Mouse (Mus musculus) MEL (cell line): ENCODE data around the gene Spen. TPM values are rescaled to one million over a fixed set of nuclear protein-coding genes. Genes with fewer than 3 reads are reported as not detected.

Experiments used
- DNase-seq: peaks from one replicate; pipeline ENCODE4 v3.0.0; 2011; ENCODE audit warnings: low read depth, low spot score
- H3K27ac ChIP-seq: 2 replicates; pipeline ENCODE4 v1.5.1; 2012; ENCODE audit warnings: low read depth, mild to moderate bottlenecking, control low read depth, low read length, moderate library complexity; ENCODE audit not compliant: control insufficient read depth
- H3K27me3 ChIP-seq, 2 experiments: fragments of 150-350 bp in 1 of 2; sonication (generic) in 1 of 2; 2 replicates each; pipeline ENCODE4 v1.6.1; 2012; ENCODE audit warnings: low read length in 2 of 2, mild to moderate bottlenecking in 2 of 2, improper control_type of control experiment in 1 of 2, moderate library complexity in 1 of 2; ENCODE audit not compliant: insufficient read depth in 2 of 2, control insufficient read depth in 1 of 2
- H3K36me3 ChIP-seq, 2 experiments: 2 replicates each; pipeline ENCODE4 v1.6.1; 2012 to 2014; ENCODE audit warnings: low read length in 2 of 2, improper control_type of control experiment in 1 of 2, inconsistent platforms in 1 of 2, mild to moderate bottlenecking in 1 of 2; ENCODE audit not compliant: insufficient read depth in 2 of 2, control insufficient read depth in 1 of 2
- H3K4me1 ChIP-seq, 2 experiments: fragments of 150-350 bp in 1 of 2; sonication (generic) in 1 of 2; 2 replicates each; pipeline ENCODE4 v1.6.1; 2012; ENCODE audit warnings: low read length in 2 of 2, improper control_type of control experiment in 1 of 2, mild to moderate bottlenecking in 1 of 2; ENCODE audit not compliant: insufficient read depth in 2 of 2, control insufficient read depth in 1 of 2
- H3K4me3 ChIP-seq, 2 experiments: fragments of 150-350 bp in 1 of 2; sonication (generic) in 1 of 2; 2 replicates each; pipeline ENCODE4 v1.5.1; 2012; ENCODE audit warnings: low read depth in 2 of 2, low read length in 2 of 2, mild to moderate bottlenecking in 2 of 2, moderate library complexity in 2 of 2, control low read depth in 1 of 2, improper control_type of control experiment in 1 of 2; ENCODE audit not compliant: control insufficient read depth in 1 of 2, insufficient read depth in 1 of 2
- H3K79me2 ChIP-seq: 2 replicates; pipeline ENCODE4 v1.6.1; 2012; ENCODE audit warnings: mild to moderate bottlenecking, low read length, moderate library complexity; ENCODE audit not compliant: control insufficient read depth, poor library complexity, insufficient read depth
- H3K9ac ChIP-seq: 2 replicates; pipeline ENCODE4 v1.6.1; 2012; ENCODE audit warnings: low read depth, mild to moderate bottlenecking, control low read depth, low read length, moderate library complexity; ENCODE audit not compliant: control insufficient read depth, poor library complexity, severe bottlenecking
- H3K9me3 ChIP-seq: fragments of 150-350 bp; sonication (generic); replicated peaks from 2 replicates; pipeline ENCODE4 v1.6.1; 2012; ENCODE audit warnings: mild to moderate bottlenecking, low read length, improper control_type of control experiment, moderate library complexity; ENCODE audit not compliant: insufficient read depth
- BHLHE40 ChIP-seq: IDR thresholded peaks from 2 replicates; pipeline ENCODE4 v1.6.1; 2012; ENCODE audit warnings: low read depth, mild to moderate bottlenecking, inconsistent platforms, low read length, improper control_type of control experiment, borderline replicate concordance
- CHD1 ChIP-seq: IDR thresholded peaks from 2 replicates; pipeline ENCODE4 v1.6.1; 2012; ENCODE audit warnings: low read depth, mild to moderate bottlenecking, inconsistent platforms, low read length, improper control_type of control experiment
- CHD2 ChIP-seq: IDR thresholded peaks from 2 replicates; pipeline ENCODE4 v1.6.1; 2011; ENCODE audit warnings: low read length, improper control_type of control experiment
- CTCF ChIP-seq, 3 experiments: IDR thresholded peaks in 2 of 3; conservative IDR thresholded peaks in 1 of 3; 2 replicates each; pipeline ENCODE4 v1.5.1; 2011 to 2012; ENCODE audit warnings: low read length in 3 of 3, low read depth in 2 of 3, mild to moderate bottlenecking in 2 of 3, improper control_type of control experiment in 1 of 3, inconsistent platforms in 1 of 3, mixed read lengths in 1 of 3, moderate library complexity in 1 of 3; ENCODE audit not compliant: control insufficient read depth in 1 of 3, insufficient read depth in 1 of 3, poor library complexity in 1 of 3, severe bottlenecking in 1 of 3
- E2F4 ChIP-seq: IDR thresholded peaks from 2 replicates; pipeline ENCODE4 v1.6.1; 2011; ENCODE audit warnings: low read depth, low read length, improper control_type of control experiment, borderline replicate concordance
- ELF1 ChIP-seq: IDR thresholded peaks from 2 replicates; pipeline ENCODE4 v1.6.1; 2014; ENCODE audit warnings: low read depth, mild to moderate bottlenecking, inconsistent platforms, low read length, improper control_type of control experiment, moderate library complexity
- EP300 ChIP-seq, 2 experiments: IDR thresholded peaks; 2 replicates each; pipeline ENCODE4 v1.6.1; 2011; ENCODE audit warnings: improper control_type of control experiment in 2 of 2, low read length in 2 of 2, low read depth in 1 of 2, mild to moderate bottlenecking in 1 of 2
- ETS1 ChIP-seq: IDR thresholded peaks from 2 replicates; pipeline ENCODE4 v1.6.1; 2012; ENCODE audit warnings: low read depth, mild to moderate bottlenecking, inconsistent platforms, low read length, improper control_type of control experiment, moderate library complexity
- GABPA ChIP-seq: IDR thresholded peaks from 2 replicates; pipeline ENCODE4 v1.6.1; 2012; ENCODE audit warnings: low read depth, mild to moderate bottlenecking, inconsistent platforms, low read length, improper control_type of control experiment, moderate library complexity
- GATA1 ChIP-seq: IDR thresholded peaks from 2 replicates; pipeline ENCODE4 v1.6.1; 2011; ENCODE audit warnings: low read depth, low read length, improper control_type of control experiment
- HCFC1 ChIP-seq: IDR thresholded peaks from 2 replicates; pipeline ENCODE4 v1.6.1; 2012; ENCODE audit warnings: low read depth, mild to moderate bottlenecking, inconsistent platforms, low read length, improper control_type of control experiment, moderate library complexity
- JUND ChIP-seq: IDR thresholded peaks from 2 replicates; pipeline ENCODE4 v1.6.1; 2011; ENCODE audit warnings: low read depth, mild to moderate bottlenecking, improper control_type of control experiment, low read length
- KAT2A ChIP-seq: conservative IDR thresholded peaks from 2 replicates; pipeline ENCODE4 v1.6.1; 2012; ENCODE audit warnings: low read depth, low read length, improper control_type of control experiment, inconsistent platforms
- MAFK ChIP-seq: IDR thresholded peaks from 2 replicates; pipeline ENCODE4 v1.6.1; 2011; ENCODE audit warnings: low read depth, mild to moderate bottlenecking, low read length, improper control_type of control experiment, borderline replicate concordance
- MAX ChIP-seq: IDR thresholded peaks from 2 replicates; pipeline ENCODE4 v1.6.1; 2011; ENCODE audit warnings: low read length, improper control_type of control experiment
- MAZ ChIP-seq: IDR thresholded peaks from 2 replicates; pipeline ENCODE4 v1.6.1; 2012; ENCODE audit warnings: low read depth, mild to moderate bottlenecking, inconsistent platforms, low read length, improper control_type of control experiment
- MEF2A ChIP-seq: IDR thresholded peaks from 2 replicates; pipeline ENCODE4 v1.6.1; 2014; ENCODE audit warnings: low read depth, mild to moderate bottlenecking, inconsistent platforms, low read length, improper control_type of control experiment; ENCODE audit not compliant: poor library complexity, insufficient replicate concordance, severe bottlenecking; ENCODE audit errors: extremely low read depth
- MYB ChIP-seq: IDR thresholded peaks from 2 replicates; pipeline ENCODE4 v1.6.1; 2011; ENCODE audit warnings: mild to moderate bottlenecking, low read depth, low read length, improper control_type of control experiment
- MYC ChIP-seq: IDR thresholded peaks from 2 replicates; pipeline ENCODE4 v1.6.1; 2011; ENCODE audit warnings: low read depth, mild to moderate bottlenecking, low read length, improper control_type of control experiment, moderate library complexity
- NELFE ChIP-seq: IDR thresholded peaks from 2 replicates; pipeline ENCODE4 v1.6.1; 2011; ENCODE audit warnings: low read depth, low read length, improper control_type of control experiment
- NRF1 ChIP-seq: IDR thresholded peaks from 2 replicates; pipeline ENCODE4 v1.6.1; 2014; ENCODE audit warnings: low read depth, mild to moderate bottlenecking, inconsistent platforms, low read length, improper control_type of control experiment, moderate library complexity; ENCODE audit not compliant: poor library complexity, insufficient read depth, severe bottlenecking
- POLR2A ChIP-seq, 2 experiments: IDR thresholded peaks; 2 replicates each; pipeline ENCODE4 v1.6.1; 2011 to 2012; ENCODE audit warnings: low read length in 2 of 2, mild to moderate bottlenecking in 2 of 2, control low read depth in 1 of 2, improper control_type of control experiment in 1 of 2, low read depth in 1 of 2, moderate library complexity in 1 of 2; ENCODE audit not compliant: control insufficient read depth in 1 of 2, insufficient read depth in 1 of 2, poor library complexity in 1 of 2
- POLR2AphosphoS2 ChIP-seq: IDR thresholded peaks from 2 replicates; pipeline ENCODE4 v1.6.1; 2011; ENCODE audit warnings: low read length, improper control_type of control experiment
- POLR2AphosphoS5 ChIP-seq: IDR thresholded peaks from 2 replicates; pipeline ENCODE4 v1.6.1; 2012; ENCODE audit warnings: low read depth, borderline replicate concordance, mild to moderate bottlenecking, inconsistent platforms, low read length, moderate library complexity, mixed read lengths
- RAD21 ChIP-seq: IDR thresholded peaks from 2 replicates; pipeline ENCODE4 v1.6.1; 2011; ENCODE audit warnings: mild to moderate bottlenecking, low read depth, low read length, improper control_type of control experiment
- RCOR1 ChIP-seq: IDR thresholded peaks from 2 replicates; pipeline ENCODE4 v1.6.1; 2012; ENCODE audit warnings: low read depth, mild to moderate bottlenecking, inconsistent platforms, low read length, improper control_type of control experiment
- SIN3A ChIP-seq: IDR thresholded peaks from 2 replicates; pipeline ENCODE4 v1.6.1; 2012; ENCODE audit warnings: low read length, improper control_type of control experiment, inconsistent platforms
- SMC3 ChIP-seq: IDR thresholded peaks from 2 replicates; pipeline ENCODE4 v1.6.1; 2011; ENCODE audit warnings: low read depth, low read length, improper control_type of control experiment
- TAL1 ChIP-seq: IDR thresholded peaks from 2 replicates; pipeline ENCODE4 v1.6.1; 2012; ENCODE audit warnings: mild to moderate bottlenecking, inconsistent platforms, low read length, moderate library complexity, mixed read lengths
- TCF12 ChIP-seq: IDR thresholded peaks from 2 replicates; pipeline ENCODE4 v1.6.1; 2014; ENCODE audit warnings: low read depth, mild to moderate bottlenecking, inconsistent platforms, low read length, improper control_type of control experiment, moderate library complexity
- UBTF ChIP-seq: IDR thresholded peaks from 2 replicates; pipeline ENCODE4 v1.6.1; 2012; ENCODE audit warnings: low read depth, mild to moderate bottlenecking, inconsistent platforms, low read length, improper control_type of control experiment, moderate library complexity, borderline replicate concordance; ENCODE audit not compliant: insufficient read depth
- USF1 ChIP-seq: IDR thresholded peaks from 2 replicates; pipeline ENCODE4 v1.6.1; 2014; ENCODE audit warnings: low read depth, mild to moderate bottlenecking, inconsistent platforms, low read length, improper control_type of control experiment, moderate library complexity
- USF2 ChIP-seq, 2 experiments: IDR thresholded peaks; 2 replicates each; pipeline ENCODE4 v1.6.1; 2011 to 2012; ENCODE audit warnings: improper control_type of control experiment in 2 of 2, low read length in 2 of 2, borderline replicate concordance in 1 of 2, inconsistent platforms in 1 of 2, low read depth in 1 of 2, mild to moderate bottlenecking in 1 of 2; ENCODE audit not compliant: insufficient read depth in 1 of 2
- ZC3H11A ChIP-seq: IDR thresholded peaks from 2 replicates; pipeline ENCODE4 v1.6.1; 2012; ENCODE audit warnings: low read depth, mild to moderate bottlenecking, inconsistent platforms, low read length, improper control_type of control experiment
- ZMIZ1 ChIP-seq: IDR thresholded peaks from 2 replicates; pipeline ENCODE4 v1.6.1; 2012; ENCODE audit warnings: low read depth, mild to moderate bottlenecking, inconsistent platforms, low read length, improper control_type of control experiment, moderate library complexity
- polyA plus RNA-seq, 2 experiments: library from polyadenylated mRNA; stranded (reverse) in 1 of 2; unstranded in 1 of 2; fragments of >175 nt in 1 of 2; fragments of >200 nt in 1 of 2; gene quantifications; 2 replicates each; pipeline versions ENCODE4 v1.2.1 to v1.2.4; 2012; ENCODE audit warnings: low replicate concordance in 2 of 2, low read depth in 1 of 2; ENCODE audit not compliant: insufficient read length in 2 of 2, insufficient read depth in 1 of 2, missing spikeins in 1 of 2
- total RNA-seq: library from RNA; depleted of rRNA; stranded (reverse); fragments of 300-350 nt; gene quantifications from 2 replicates; pipeline ENCODE4 v1.2.3, GENCODE M21; 2012; rRNA removed

Gene Spen
- 11.9 and 12.6 TPM in 2 replicates for total RNA-seq
- polyA plus RNA-seq, result 100 to 1,000 TPM in 1 of 2 experiments, 10 to 100 TPM in 1; 46.9 to 102 TPM

GRCm38 (mm10) chr4:141538408-141539212 is at the start of gene Spen:
Spen (minus strand) TSS chr4:141538597.
- H3K4me1 ChIP-seq, result peaks cover 11 to 20% of the 10 kb centered on the region in 2 experiments
- TF ChIP-seq E2F4, result no peak
- TF ChIP-seq MEF2A, result no peak
- TF ChIP-seq CHD1, result no peak; the same call in 1 of the 2 replicates
- TF ChIP-seq HCFC1, result peak; percentile 63
- peak; percentile 83 for TF ChIP-seq NRF1
- no peak for TF ChIP-seq RAD21
- no peak for TF ChIP-seq GATA1
- peak; percentile 85 for TF ChIP-seq ZMIZ1
- TF ChIP-seq CHD2, result no peak
- no peak for TF ChIP-seq UBTF
- TF ChIP-seq POLR2A (IDR thresholded peaks at IDR 0.05; ENCODE audit: control insufficient read depth in 1 of 2, insufficient read depth in 1 of 2, low read depth in 1 of 2, low read length in 2 of 2, poor library complexity in 1 of 2), result peak; percentile 80 to 92
- peak; percentile 89 for TF ChIP-seq NELFE
- TF ChIP-seq USF1, result no peak
- peak; percentile 37 for TF ChIP-seq TCF12
- TF ChIP-seq POLR2AphosphoS2, result no peak; the same call in 1 of the 2 replicates
- no peak for TF ChIP-seq GABPA
- no peak; the same call in 1 of the 2 replicates for TF ChIP-seq KAT2A
- TF ChIP-seq POLR2AphosphoS5, result no peak
- TF ChIP-seq MAFK, result no peak
- peak; percentile 60 for TF ChIP-seq ELF1
- TF ChIP-seq RCOR1, result no peak
- TF ChIP-seq MYB, result no peak
- TF ChIP-seq MAZ, result peak; percentile 71; the same call in 1 of the 2 replicates
- TF ChIP-seq BHLHE40, result no peak
- no peak for TF ChIP-seq JUND
- TF ChIP-seq MYC, result no peak
- TF ChIP-seq SMC3, result no peak
- TF ChIP-seq MAX, result peak; percentile 43; the same call in 1 of the 2 replicates
- no peak for TF ChIP-seq CTCF (IDR thresholded peaks at IDR 0.05 in 2 of 3, conservative IDR thresholded peaks at IDR 0.05 in 1 of 3; ENCODE audit: control insufficient read depth in 1 of 3, insufficient read depth in 1 of 3, low read depth in 2 of 3, low read length in 3 of 3, poor library complexity in 1 of 3, severe bottlenecking in 1 of 3)
- TF ChIP-seq ETS1, result peak; percentile 24; the same call in 1 of the 2 replicates
- TF ChIP-seq USF2 (IDR thresholded peaks at IDR 0.05; ENCODE audit: borderline replicate concordance in 1 of 2, insufficient read depth in 1 of 2, low read depth in 1 of 2, low read length in 2 of 2), result no peak
- no peak for TF ChIP-seq TAL1
- TF ChIP-seq SIN3A, result peak; percentile 69
- no peak for TF ChIP-seq ZC3H11A
- no peak for TF ChIP-seq EP300 (IDR thresholded peaks at IDR 0.05; ENCODE audit: low read depth in 1 of 2, low read length in 2 of 2)

More at GRCm38 (mm10) chr4:141538408-141539212, at the start of gene Spen:
- H3K27me3 ChIP-seq, result no peaks in the 10 kb centered on the region
- H3K9me3 ChIP-seq, result no peaks in the 10 kb centered on the region
- peak within 1 kb of the TSS; percentile 99 for H3K9ac ChIP-seq
- H3K27ac ChIP-seq, result peak within 1 kb of the TSS; percentile 97
- peak within 1 kb of the TSS; percentile 94 to 98 for H3K4me3 ChIP-seq
- peak; percentile 93 for DNase-seq
- H3K36me3 ChIP-seq, result peaks cover 0 to 25% of the 10 kb centered on the region in 2 experiments; a peak in 2 of 4 replicates
- peaks cover 50% of the 10 kb centered on the region for H3K79me2 ChIP-seq
